Mouse (Mus musculus): Measurements from ENCODE around the gene Prrc2a. TPM values are rescaled to one million over a fixed set of nuclear protein-coding genes. Genes with fewer than 3 reads are reported as not detected.

The Prrc2a gene
- polyA plus RNA-seq (2012; rRNA removed), result 218 and 257 TPM in 2 replicates

- peak; percentile 92 for DNase-seq (ENCODE audit: low read depth)
These were observed at the start of gene Prrc2a for GRCm38 (mm10) chr17:35164568-35165450. TSS of gene Prrc2a (minus strand) at chr17:35164897.

GRCm38 (mm10) chr17:35213071-35213470 is 48.4 kb upstream of the Prrc2a start:
- no peak for DNase-seq (ENCODE audit: low read depth)

- DNase-seq (ENCODE audit: low read depth), result no peak
These were observed 45.9 kb upstream of the Prrc2a start for GRCm38 (mm10) chr17:35210593-35210992.

GRCm38 (mm10) chr17:35209785-35210535 is 45.3 kb upstream of the Prrc2a start:
- no peak for DNase-seq (ENCODE audit: low read depth)

GRCm38 (mm10) chr17:35205380-35205769 is 40.7 kb upstream of the Prrc2a start:
- no peak for DNase-seq (ENCODE audit: low read depth)

DNA sequence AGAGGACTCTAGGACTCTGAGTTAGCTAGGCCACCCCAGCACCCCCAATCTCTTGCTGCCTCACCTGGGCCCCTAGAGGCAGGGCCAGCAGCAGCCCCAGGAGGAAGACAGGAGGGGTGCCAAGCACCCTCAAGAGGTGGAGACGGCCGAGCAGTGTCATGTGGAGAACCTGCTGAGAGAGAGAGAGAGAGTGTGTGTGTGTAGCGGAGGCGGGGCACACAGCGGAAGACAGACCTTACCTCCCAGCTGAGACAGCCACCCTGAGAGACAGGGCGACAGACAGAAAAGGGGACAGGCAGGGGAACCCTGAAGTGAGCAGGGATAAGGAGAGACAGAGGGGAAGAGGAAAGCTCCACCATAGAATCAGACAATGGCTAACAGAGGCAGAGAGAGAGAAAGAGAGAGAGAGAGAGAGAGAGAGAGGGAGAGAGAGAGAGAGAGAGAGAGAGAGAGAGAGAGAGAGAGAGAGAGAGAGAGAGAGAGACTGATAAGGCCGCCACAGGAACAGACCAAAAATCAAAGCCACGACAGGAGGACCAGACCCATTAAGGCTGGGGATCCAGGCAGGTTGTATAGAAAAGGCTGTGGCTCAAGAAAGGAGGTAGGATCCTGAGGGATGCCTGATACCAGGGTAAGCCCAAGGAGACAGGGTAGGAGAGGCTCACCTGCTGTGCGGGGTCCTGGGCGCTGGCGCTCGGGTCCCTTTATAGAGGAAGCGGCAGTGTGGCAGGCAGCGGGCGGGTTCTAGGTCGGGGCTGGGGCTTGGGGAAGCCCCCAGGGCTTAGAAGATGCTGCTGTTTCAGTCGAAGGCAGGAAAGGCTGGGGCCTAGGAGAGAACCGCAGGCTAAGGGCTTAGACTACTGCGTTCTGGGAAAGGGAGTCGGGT is 40.0 kb upstream of the Prrc2a start, which contains the start of gene Lta:
Gene Lta (minus strand): TSS at position 858 of the 886 bp plus-strand sequence.
- no peak for DNase-seq (ENCODE audit: low read depth)

DNA sequence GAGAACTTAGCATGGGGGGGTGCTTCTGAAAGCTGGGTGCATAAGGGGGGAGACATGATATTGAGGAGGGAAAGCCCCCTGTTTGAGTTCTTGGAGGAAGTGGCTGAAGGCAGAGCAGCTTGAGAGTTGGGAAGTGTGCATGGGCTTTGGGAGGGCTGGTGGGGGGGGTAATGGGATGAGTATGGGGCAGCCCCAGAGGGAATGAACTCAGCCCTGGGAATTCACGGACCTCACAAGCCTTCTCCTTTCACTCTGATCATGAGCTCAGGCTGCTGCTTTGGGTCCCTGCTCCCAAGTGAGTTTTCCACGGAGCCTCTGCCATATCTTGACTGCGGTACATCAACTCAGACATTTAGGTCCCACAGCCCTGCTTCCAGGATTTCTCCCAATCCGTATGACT is 37.7 kb upstream of the Prrc2a start:
- DNase-seq (ENCODE audit: low read depth), result no peak

DNA sequence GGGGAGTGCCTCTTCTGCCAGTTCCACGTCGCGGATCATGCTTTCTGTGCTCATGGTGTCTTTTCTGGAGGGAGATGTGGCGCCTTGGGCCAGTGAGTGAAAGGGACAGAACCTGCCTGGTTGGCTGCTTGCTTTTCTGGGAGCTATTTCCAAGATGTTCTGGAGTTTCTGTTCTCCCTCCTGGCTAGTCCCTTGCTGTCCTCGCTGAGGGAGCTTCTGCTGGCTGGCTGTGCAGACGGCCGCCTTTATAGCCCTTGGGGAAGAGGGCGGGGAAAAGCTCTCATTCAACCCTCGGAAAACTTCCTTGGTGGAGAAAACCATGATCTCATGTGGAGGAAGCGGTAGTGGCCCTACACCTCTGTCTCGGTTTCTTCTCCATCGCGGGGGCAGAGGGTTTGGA is 37.1 kb upstream of the Prrc2a start, which contains the start of gene Tnf:
Gene Tnf (minus strand): TSS at position 221 of the 400 bp plus-strand sequence.
- no peak for DNase-seq (ENCODE audit: low read depth)

DNA sequence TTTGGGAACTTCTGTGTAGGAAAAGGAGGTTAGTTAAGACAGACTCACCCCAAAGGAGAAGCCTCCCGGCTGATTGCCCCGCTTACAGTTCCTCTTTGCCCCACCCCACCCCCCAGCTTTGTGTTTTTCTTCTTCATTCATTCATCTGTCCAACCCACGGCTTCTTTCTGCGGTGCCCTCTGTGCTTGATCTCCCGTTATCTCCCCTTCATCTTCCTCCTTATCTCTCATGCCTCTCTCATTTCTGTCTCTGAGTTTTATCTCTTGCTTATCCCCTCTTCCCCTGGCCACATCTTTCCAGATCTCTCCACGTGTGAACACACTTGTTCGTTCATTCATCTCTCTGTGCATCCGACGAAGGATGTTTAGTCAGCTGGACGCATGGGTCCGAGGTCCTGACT is 36.4 kb upstream of the Prrc2a start:
- DNase-seq (ENCODE audit: low read depth), result no peak

DNA sequence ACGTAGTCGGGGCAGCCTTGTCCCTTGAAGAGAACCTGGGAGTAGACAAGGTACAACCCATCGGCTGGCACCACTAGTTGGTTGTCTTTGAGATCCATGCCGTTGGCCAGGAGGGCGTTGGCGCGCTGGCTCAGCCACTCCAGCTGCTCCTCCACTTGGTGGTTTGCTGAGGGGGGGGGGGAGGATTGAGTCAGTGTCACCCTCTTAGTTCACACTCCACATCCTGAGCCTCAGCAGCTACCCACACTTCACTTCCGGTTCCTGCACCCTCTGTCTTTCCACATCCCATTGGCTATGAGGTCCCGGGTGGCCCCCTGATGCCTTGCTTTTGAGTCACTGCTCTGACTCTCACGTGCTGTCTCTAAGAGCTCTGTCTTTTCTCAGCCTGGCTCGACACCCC is 35.7 kb upstream of the Prrc2a start:
- DNase-seq (ENCODE audit: low read depth), result no peak

- no peak for DNase-seq (ENCODE audit: low read depth)
These were observed 34.2 kb upstream of the Prrc2a start for GRCm38 (mm10) chr17:35198946-35199345.

DNA sequence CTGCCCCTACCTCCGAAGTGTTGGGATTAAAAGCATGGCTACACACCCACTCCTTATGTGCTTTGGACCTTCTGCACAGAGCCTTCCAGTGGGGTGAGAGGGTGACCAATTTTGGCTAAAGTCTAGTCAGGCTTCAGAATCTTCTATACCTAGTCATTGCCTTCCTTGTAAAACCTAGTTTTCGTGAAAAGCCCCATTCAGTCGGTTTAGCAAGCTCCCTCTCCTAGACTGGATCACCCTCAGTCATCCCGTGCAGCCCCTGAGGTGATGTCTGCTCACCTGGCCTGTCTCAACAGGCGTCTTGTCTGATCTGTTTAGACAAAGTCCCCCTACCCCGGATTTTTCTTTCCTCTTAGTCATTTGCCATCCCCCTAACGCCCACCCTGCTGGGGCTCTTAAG is 33.3 kb upstream of the Prrc2a start:
- DNase-seq (ENCODE audit: low read depth), result no peak

DNA sequence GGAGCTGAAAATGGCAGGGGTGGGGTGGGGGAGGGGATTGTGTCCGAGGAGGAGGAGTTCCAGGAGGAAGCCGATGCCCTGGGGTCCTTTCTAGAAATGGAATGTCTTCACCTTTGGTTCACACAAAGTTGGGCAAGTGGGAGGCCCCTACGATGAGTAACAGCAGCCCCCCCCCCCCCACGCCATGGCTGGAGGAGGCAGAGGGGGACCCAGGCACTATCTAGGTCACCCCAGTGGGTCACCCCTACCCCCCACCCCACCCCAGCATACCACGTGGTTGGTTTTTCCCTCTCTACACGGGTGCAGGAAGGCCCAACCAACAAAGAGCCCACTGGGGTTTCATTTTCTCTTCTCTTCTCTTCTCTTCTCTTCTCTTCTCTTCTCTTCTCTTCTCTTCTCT is 32.4 kb upstream of the Prrc2a start:
- DNase-seq (ENCODE audit: low read depth), result no peak

GRCm38 (mm10) chr17:35196321-35196641 is 31.6 kb upstream of the Prrc2a start:
- no peak for DNase-seq (ENCODE audit: low read depth)

GRCm38 (mm10) chr17:35195631-35196320 is 31.1 kb upstream of the Prrc2a start:
- no peak for DNase-seq (ENCODE audit: low read depth)

DNA sequence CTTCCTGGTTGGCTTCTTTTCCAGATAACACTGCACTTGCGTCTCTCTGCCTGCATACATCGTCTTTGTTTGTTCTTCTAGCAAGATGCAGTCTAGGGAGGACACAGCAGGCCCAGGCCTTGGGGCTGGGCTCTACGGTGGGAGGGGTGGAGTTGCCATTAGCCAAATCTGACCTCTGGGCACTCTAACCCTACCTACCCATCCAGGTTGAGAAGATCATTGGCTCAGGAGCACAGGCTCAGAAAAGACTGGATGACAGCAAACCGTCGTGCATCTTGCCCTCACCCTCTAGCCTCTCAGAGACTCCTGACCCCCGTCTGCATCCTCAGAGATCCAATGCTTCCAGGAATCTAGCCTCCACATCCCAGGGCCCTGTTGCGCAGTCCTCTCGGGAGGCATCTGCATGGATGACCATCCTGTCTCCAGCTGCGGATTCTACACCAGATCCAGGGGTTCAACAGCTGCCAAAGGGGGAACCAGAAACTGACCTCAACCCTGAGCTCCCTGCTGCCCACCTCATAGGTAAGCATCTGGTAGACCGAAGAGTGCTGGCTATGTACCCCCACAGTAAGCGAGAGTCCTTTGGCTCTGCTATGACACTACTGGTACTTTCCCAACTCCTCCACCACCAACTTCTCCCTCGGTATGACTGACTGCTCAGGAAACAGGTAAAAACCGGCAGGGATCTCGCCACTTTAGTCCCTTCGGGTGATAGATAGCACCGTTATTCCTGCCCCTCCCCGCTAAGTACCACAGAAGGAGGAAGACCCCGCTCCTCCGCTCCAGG is 30.3 kb upstream of the Prrc2a start:
- no peak for DNase-seq (ENCODE audit: low read depth)

GRCm38 (mm10) chr17:35193881-35194843 is 29.5 kb upstream of the Prrc2a start, which contains the start of gene Ltb:
TSS of gene Ltb (plus strand) at chr17:35194439.
- no peak for DNase-seq (ENCODE audit: low read depth)

DNA sequence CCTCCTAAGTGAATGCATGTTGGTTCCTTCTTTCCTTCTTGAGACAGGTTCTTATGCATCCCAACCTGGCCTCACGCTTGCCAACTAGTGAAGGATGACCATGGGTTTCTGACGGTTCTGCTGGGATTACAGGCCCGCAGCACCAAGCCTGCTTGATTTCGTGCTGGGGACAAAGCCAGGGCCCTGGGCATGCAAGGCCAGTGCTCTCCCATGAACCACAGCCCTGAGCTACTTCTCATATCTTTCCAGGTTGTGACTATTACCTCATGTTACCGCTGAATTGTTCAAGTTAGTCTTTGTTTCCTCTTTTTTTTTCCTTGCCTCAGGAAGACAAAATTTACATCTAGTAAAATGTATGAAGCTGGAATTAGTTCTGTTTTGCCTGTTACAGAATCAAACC is 28.2 kb upstream of the Prrc2a start:
- no peak for DNase-seq (ENCODE audit: low read depth)

DNA sequence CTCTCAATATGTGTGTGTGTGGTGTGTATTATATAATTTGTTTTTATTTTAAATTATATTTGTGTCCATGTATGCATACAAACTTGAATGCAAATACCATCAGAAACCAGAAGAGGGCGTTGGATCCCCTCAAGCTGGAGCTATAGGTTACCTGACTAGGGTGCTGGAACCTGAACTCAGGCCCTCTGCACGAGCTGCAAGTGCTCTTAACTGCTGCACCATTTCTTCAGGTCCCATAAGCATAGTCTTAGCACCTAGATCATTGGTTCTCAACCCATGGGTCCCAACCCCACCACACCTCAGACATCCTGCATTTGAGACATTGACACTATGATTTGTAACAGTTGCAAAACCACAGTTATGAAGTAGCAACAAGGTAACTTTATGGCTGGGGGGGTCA is 27.0 kb upstream of the Prrc2a start:
- no peak for DNase-seq (ENCODE audit: low read depth)
